Mouse (Mus musculus) layer of hippocampus, adult 11-12 months (tissue): ENCODE results near the gene Utp4.
"Not testable (repeated sequence)": the region's sequence is repeated elsewhere in the genome, so short reads cannot be mapped to it uniquely, and the experiment has no call there.

ENCODE experiments used
- DNase-seq: peaks from one replicate; pipeline ENCODE4 v3.0.0; 2022; ENCODE audit warnings: low spot score

Utp4 gene

GRCm38 (mm10) chr8:106893481-106894156 is at the start of gene Utp4:
Utp4 (plus strand) TSS chr8:106893636.
- peak; percentile 81 for DNase-seq

DNA sequence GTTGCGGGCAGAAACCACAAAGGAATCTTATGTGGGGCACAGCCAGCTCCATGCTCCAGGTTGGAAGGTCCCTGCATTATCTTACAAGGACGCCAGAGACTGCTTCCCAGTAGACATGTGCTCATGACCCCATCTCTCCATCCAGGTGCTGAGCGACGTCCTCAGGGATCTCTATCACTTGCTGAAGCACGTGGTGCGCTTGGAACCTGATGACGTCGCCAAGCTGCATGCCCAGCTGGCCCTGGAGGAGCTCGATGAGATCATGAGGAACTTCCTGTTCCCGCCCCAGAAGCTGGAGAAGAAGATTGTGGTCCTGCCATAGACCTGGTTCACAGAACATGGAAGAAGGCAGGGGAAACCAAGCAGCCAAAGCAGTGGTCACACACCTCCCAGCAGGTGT is 43.4 kb upstream of the Utp4 start:
- DNase-seq: no peak

GRCm38 (mm10) chr8:106854534-106855241 is 38.7 kb upstream of the Utp4 start:
- no peak for DNase-seq

- no peak for DNase-seq
Observed at GRCm38 (mm10) chr8:106855242-106855562, 38.2 kb upstream of the Utp4 start.

GRCm38 (mm10) chr8:106862845-106863244 is 30.6 kb upstream of the Utp4 start:
- no peak for DNase-seq

DNA sequence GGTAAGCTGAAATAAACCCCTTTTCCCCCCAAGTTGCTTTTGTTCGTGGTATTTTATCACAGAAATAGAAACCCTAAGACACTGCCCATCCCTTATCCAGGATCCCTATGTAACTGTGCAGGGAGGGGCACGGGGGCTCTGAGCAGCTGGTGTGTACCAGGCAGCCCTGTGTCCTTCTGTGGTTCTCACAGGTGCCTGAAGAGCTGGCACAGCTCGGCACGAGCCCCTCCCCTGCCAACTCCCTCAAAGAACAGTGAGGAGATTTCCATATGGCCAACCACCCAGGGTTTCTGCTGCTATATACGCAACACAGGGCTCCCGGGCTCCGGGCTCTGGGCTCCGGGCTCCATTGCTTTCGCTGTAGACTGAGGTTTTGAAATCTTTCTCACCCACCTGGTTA is 28.1 kb upstream of the Utp4 start:
- peak; percentile 17 for DNase-seq

DNA sequence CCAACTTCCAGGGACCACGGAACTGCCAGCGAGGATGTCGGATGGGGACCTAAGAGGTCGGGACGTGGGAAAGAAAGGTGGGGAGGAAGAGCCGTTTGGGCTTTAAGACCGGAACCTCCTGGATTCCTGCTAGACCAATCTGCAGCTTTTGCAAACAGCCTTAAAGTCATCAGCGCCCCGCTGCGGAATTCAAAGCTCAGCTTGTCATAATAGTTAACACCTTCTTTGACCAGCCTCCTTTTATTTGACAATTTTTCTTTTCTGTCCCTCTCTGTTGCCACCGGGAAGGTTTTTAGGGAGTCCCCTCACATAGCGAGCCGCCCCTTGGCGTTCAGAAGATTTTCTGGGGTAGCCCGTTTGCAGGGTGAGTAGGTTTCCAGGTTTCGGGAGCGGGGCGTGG is 23.4 kb upstream of the Utp4 start, which contains the start of gene Has3:
Has3 (plus strand) TSS at position 192 of the 400 bp plus-strand sequence.
- DNase-seq: no peak

DNA sequence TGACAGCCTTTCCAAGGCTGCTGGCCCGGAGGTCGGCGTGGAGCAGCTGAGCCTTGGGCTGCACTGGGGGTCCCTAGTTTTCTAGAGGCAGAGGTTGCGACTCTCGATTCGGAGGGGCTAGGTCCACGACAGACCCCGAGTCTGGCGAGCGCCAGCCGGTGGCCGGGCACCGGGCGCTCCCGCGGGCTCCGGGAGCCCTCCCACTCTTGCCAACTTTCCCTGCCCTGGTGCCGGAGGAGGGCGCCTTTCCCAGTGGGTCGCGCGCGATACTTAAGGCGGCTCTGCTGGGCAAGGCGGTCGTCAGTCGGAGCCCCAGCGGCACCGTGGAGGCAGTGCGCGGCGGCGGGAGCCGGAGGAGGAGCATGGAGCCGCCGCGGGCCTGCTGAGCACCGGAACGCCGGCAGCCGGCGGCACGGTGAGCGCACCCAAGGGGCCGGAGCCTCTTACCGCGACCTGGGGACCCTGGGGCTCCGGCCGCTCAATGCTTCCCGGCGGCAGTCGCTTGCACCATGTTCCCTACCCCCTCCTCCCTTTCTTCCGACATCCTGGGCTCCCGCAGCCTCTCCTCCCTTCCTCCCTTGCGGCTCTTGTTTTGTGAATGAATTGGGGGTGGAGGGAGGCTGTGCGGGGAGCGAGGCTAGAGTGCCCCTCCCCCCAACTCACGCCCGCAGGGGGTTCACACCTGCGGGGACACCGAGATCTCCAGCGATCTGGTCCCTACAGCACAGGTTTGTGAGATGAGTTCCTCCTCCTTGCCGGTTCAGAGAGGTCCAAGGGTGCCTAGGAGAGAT is 22.7 kb upstream of the Utp4 start:
- DNase-seq: no peak

DNA sequence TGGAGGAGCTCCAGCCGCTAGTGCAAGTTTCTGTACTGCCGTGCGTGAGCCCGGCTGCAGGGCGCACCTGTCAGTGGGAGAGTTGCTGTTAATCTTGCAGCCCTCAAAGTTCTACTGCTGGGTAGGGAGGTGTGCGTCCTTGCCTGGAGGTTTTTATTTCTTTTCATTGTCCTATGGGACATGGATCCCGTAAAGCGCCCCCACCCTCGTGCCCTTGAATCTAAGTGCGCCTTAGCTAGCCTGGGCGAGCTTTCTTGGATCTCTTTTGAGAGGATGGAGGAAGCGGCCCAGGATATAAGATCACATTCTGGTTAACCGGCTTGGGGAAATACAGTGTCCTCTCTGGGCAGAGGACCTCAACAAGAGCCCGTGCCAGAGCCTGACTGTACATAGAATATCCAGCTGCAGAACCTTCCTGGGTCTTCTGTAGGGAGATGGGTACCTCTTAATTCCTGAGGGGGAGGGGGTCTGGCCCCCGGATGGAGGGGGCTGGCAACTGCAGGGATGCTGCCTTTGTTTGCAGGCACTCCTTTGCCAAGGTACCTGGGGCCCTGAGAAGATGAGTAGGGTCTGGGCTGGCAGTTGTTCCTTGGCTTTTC is 22.0 kb upstream of the Utp4 start:
- DNase-seq: no peak

DNA sequence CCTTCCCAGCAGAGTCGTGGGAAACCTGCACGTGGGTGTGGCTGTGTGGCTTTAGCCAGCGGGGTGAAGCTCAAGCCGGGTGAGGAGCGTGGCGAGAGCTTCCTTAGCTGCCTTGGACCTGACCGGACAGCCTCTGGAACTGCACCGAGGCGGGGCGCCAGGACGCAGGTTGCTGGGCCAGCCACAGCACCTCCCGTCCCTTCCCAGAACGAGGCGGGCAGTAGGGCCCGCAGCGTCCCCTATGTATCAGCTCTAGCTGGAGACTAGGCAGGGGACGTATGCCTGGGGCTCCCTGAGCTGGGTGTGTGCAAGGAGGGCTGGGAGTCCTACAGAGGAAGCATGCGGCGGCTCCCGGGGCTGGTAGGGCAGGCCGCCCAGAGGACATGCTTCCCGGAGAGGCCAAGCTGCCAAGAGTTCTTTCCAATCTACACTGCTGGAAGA is 21.5 kb upstream of the Utp4 start:
- no peak for DNase-seq

DNA sequence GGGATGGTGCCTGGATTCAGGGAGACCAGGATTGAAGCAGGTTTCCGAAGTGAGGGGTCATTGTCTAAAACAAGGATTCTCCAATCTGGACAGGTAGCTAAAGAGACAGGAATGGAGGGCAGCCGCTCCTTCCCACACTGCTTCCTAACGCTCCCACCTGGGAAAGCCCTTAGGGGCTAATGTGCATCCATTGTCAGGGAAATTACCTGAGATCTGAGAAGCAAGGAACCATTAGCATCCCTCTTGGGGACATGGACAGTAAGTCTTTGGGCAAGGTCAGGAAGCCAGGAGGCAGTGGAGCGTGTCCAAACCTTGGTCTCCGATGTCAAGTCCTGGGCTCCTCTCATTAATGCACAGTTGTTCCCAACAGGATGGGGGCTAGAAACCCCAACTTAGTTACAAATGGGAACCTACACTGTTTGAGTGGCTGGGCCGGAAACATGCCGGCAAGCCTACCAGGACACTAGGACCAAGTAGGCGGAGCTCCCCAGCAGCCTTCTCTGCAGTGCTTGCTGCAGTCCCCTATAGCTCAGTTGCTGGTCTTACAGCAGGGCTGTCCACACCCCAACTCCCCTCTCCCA is 20.9 kb upstream of the Utp4 start:
- DNase-seq: no peak

GRCm38 (mm10) chr8:106880121-106880707 is 13.2 kb upstream of the Utp4 start:
- DNase-seq: no peak

DNA sequence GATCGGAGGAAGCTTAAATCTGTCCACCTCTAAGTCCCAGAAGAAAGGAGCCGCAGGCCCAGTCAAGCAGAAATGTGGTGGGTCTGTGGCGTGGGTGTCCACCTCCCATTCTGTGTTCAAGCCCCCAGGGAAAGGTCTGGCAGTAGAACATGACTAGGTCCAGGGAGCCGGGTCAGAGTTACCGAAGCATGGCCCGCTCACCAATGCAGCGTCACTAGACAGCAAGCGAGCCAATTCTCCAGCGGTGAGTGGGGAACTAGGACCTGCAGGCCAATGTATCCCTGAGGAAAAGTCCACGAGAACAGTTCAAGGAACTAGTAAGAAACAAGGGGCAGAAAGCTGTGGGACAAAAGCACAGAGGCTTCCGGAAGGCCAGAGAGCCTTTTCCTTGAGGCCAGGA is 9.3 kb upstream of the Utp4 start:
- not testable (repeated sequence) for DNase-seq

DNA sequence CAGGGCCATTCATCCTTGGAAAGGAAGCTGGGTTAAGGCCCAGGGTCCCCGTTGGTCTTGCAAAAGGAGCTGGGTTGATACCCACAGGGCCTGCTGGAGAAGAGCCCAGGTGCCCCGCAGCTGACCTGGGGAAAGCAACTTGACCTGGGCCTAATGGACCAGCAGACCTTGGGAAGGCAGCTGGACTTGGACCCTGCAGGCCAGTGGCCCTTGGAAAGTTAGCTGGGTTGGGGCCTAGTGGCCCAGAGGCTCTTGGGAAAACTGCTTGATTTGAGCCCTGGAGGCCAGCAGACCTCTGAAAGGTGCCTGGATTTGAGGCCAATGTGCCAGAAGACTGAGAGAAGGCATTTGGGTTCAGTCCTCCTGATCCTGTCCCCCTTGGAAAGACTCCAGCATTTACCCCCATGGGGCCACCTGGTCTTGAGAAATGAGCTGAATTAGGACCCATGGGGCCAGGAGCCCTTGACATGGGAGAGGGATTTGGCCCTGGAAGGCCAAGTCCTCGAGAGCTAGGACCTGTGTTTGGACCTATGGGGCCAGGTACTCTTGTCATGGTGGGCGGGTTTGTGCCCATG is 8.5 kb upstream of the Utp4 start:
- DNase-seq: not testable (repeated sequence)

- DNase-seq: peak; percentile 76
Observed at GRCm38 (mm10) chr8:106887336-106888189, 5.9 kb upstream of the Utp4 start.

- no peak for DNase-seq
Observed at GRCm38 (mm10) chr8:106888803-106889202, 4.6 kb upstream of the Utp4 start.

DNA sequence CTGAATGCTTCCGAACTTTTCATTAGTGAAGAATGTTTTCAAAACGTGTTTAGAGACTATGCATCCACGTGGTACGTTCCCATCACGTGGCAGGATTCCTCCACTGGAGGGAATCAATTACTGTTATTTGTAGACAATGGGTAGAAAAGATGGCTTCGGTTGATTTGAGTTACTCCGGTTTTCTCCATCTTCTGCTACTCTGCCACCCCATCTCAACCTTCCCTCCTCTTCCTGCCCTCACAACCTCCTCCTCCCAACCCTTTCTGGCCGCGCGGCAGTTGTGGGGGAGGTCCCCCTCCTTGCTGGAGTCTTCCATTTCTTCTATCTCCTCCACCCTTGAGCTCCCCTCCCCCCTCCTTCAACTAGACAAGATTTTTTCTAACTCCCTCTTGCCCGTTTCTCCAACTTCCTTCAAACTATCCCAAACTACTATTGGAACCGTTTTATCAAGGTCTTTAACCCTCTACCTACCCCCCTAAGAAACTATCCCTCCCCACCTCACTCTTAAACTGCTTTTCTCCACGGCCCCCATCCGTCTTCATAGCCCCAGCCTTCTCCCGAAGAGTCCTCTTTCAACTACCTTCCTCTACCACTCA is 1.1 kb upstream of the Utp4 start:
- DNase-seq: no peak

- DNase-seq: no peak
Observed at GRCm38 (mm10) chr8:106892806-106893451, 507 bp upstream of the Utp4 start.

- DNase-seq: no peak
Observed at GRCm38 (mm10) chr8:106899473-106899872, 6.0 kb downstream of the Utp4 start.
